Mouse (Mus musculus) CH12.LX (cell line): Measurements from ENCODE around the gene Lamp2.

Experiments
- CHD1 ChIP-seq: IDR thresholded peaks from 2 replicates; pipeline ENCODE4 v1.6.1; 2012; ENCODE audit warnings: low read depth, low read length, improper control_type of control experiment, inconsistent platforms
- CTCF ChIP-seq, 2 experiments: IDR thresholded peaks in 1 of 2; conservative IDR thresholded peaks in 1 of 2; 2 replicates each; pipeline ENCODE4 v1.5.1; 2011 to 2012; ENCODE audit warnings: low read depth in 2 of 2, low read length in 2 of 2, improper control_type of control experiment in 1 of 2, inconsistent platforms in 1 of 2, mild to moderate bottlenecking in 1 of 2, moderate library complexity in 1 of 2
- EP300 ChIP-seq: IDR thresholded peaks from 2 replicates; pipeline ENCODE4 v1.6.1; 2011; ENCODE audit warnings: low read length, improper control_type of control experiment
- MAX ChIP-seq: IDR thresholded peaks from 2 replicates; pipeline ENCODE4 v1.6.1; 2011; ENCODE audit warnings: low read length, improper control_type of control experiment
- MEF2A ChIP-seq: IDR thresholded peaks from 2 replicates; pipeline ENCODE4 v1.6.1; 2014; ENCODE audit warnings: low read depth, mild to moderate bottlenecking, inconsistent platforms, low read length, improper control_type of control experiment, borderline replicate concordance
- POLR2A ChIP-seq: IDR thresholded peaks from 2 replicates; pipeline ENCODE4 v1.6.1; 2011; ENCODE audit warnings: low read depth, mild to moderate bottlenecking, improper control_type of control experiment, low read length
- POLR2AphosphoS2 ChIP-seq: IDR thresholded peaks from 2 replicates; pipeline ENCODE4 v1.6.1; 2011; ENCODE audit warnings: low read depth, low read length, improper control_type of control experiment
- ZKSCAN1 ChIP-seq: IDR thresholded peaks from 2 replicates; pipeline ENCODE4 v1.6.1; 2012; ENCODE audit warnings: low read depth, inconsistent platforms, low read length, improper control_type of control experiment, borderline replicate concordance
- ZNF384 ChIP-seq: IDR thresholded peaks from 2 replicates; pipeline ENCODE4 v1.6.1; 2012; ENCODE audit warnings: low read depth, low read length, improper control_type of control experiment, inconsistent platforms

- TF ChIP-seq POLR2AphosphoS2 (no peak), CTCF (conservative IDR thresholded peaks at IDR 0.05 in 1 of 2, IDR thresholded peaks at IDR 0.05 in 1 of 2; ENCODE audit: low read depth in 2 of 2, low read length in 2 of 2) (no peak), POLR2A (no peak), MAX (no peak), EP300 (no peak), MEF2A (no peak), ZKSCAN1 (no peak), ZNF384 (no peak), CHD1 (no peak)
Measured at GRCm38 (mm10) chrX:38478583-38478982, 22.3 kb upstream of the Lamp2 start.
